In the genomic region with DNA sequence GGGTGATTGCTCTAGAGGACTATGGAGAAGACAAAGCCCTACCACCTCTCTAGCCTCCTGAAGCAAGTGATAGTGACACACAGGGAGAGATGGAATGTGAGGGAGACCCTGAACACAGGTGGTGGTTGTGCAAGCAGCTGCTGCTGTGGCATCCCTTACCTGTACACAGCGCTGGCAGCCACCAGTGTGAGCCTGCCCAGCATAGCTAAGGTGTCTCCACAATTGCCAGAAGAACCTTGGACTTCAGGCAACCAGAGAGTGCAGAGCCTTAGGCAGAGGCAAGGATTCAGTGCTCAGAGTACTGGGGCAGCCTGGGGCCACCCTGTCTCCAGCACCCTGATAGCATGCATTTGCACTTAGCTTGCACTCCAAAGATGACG, we compare ENCODE assay signal across 9 mouse cellular contexts.
DNase-seq lines count a peak whose midpoint lies in the region; ATAC-seq and TF ChIP-seq lines count a peak whose summit lies in the region.
"Had no signal": no experiment of that assay in that cellular context is flagged by ENCODE, and none has a peak within 500 bp of the region (broad histone marks: within the 10 kb centered on the region; RNA-seq: fewer than 3 reads in every experiment).

No protein-coding gene starts in this region.

- H3K79me2 ChIP-seq in myocyte (ENCODE audit: control insufficient read depth, insufficient read depth): no peaks in the 10 kb centered on the region

- 34% methylated on average over 2 of the region's 2 CpGs for WGBS in kidney, postnatal 0 days
- 56% methylated on average over 2 of the region's 2 CpGs for WGBS in forebrain, embryonic 13.5 days
- 49% methylated on average over 2 of the region's 2 CpGs for WGBS in limb, embryonic 11.5 days

- no peak; the same call in 1 of the 2 replicates for ATAC-seq in kidney, postnatal 0 days (replicated peaks; ENCODE audit: low FRiP score, low read depth)
- peak; percentile 67 for ATAC-seq in forebrain, embryonic 13.5 days
- peak; percentile 22; the same call in 1 of the 2 replicates for ATAC-seq in limb, embryonic 11.5 days (ENCODE audit: insufficient number of reproducible peaks, low FRiP score, low TSS enrichment, low read depth)

- H3K27me3 ChIP-seq in kidney, postnatal 0 days (ENCODE audit: insufficient read depth, low read length): no peaks in the 10 kb centered on the region
- no peaks in the 10 kb centered on the region for H3K27me3 ChIP-seq in forebrain, embryonic 13.5 days
- H3K27me3 ChIP-seq in limb, embryonic 11.5 days (ENCODE audit: control insufficient read depth, insufficient read depth, low read length): no peaks in the 10 kb centered on the region
- H3K27me3 ChIP-seq in myocyte (ENCODE audit: control insufficient read depth, insufficient read depth, insufficient read length): no peaks in the 10 kb centered on the region

- H3K4me2 ChIP-seq in kidney, postnatal 0 days (ENCODE audit: low read length): peak overlapping the region; percentile 46
- peak overlapping the region; percentile 50 for H3K4me2 ChIP-seq in forebrain, embryonic 13.5 days
- H3K4me2 ChIP-seq in limb, embryonic 11.5 days (ENCODE audit: low read depth, severe bottlenecking): peak overlapping the region; percentile 32
- peak overlapping the region; percentile 32 for H3K4me2 ChIP-seq in myocyte (ENCODE audit: low read depth)

- H3ac ChIP-seq in myocyte (ENCODE audit: control insufficient read depth, insufficient read length): no peak overlapping the region

- no peak for DNase-seq in kidney, postnatal 0 days (ENCODE audit: low spot score)
- DNase-seq in kidney, postnatal 4 days: no peak
- no peak for DNase-seq in limb, embryonic 11.5 days (ENCODE audit: low spot score)
- no peak for DNase-seq in left cerebral cortex, adult 9 months (ENCODE audit: low spot score in 2 of 2)
- DNase-seq in right cerebral cortex, postnatal 14 days: no peak
- DNase-seq in T-cell, adult 2 months (ENCODE audit: low spot score): no peak

- no peaks in the 10 kb centered on the region for H3K9me3 ChIP-seq in kidney, postnatal 0 days (replicated peaks; ENCODE audit: low read length)
- no peaks in the 10 kb centered on the region for H3K9me3 ChIP-seq in forebrain, embryonic 13.5 days (replicated peaks)
- H3K9me3 ChIP-seq in limb, embryonic 11.5 days (ENCODE audit: control insufficient read depth, low read length): no peaks in the 10 kb centered on the region

- H3K27ac ChIP-seq in kidney, postnatal 0 days: no peak overlapping the region
- H3K27ac ChIP-seq in forebrain, embryonic 13.5 days: no peak overlapping the region
- H3K27ac ChIP-seq in limb, embryonic 11.5 days (replicated peaks; ENCODE audit: low read depth, low read length): no peak overlapping the region
- H3K27ac ChIP-seq: macrophage had no signal

- no peaks in the 10 kb centered on the region for H3K36me3 ChIP-seq in kidney, postnatal 0 days (ENCODE audit: insufficient read depth, low read length)
- no peaks in the 10 kb centered on the region for H3K36me3 ChIP-seq in forebrain, embryonic 13.5 days (ENCODE audit: poor library complexity, severe bottlenecking)
- H3K36me3 ChIP-seq in limb, embryonic 11.5 days (ENCODE audit: control insufficient read depth, insufficient read depth, low read length): no peaks in the 10 kb centered on the region
- H3K36me3 ChIP-seq in myocyte (ENCODE audit: control insufficient read depth, insufficient read depth): no peaks in the 10 kb centered on the region

- H3K9ac ChIP-seq in kidney, postnatal 0 days (ENCODE audit: low read depth, low read length): no peak overlapping the region
- H3K9ac ChIP-seq in forebrain, embryonic 13.5 days: peak overlapping the region; percentile 8; the same call in 1 of the 2 replicates
- H3K9ac ChIP-seq in limb, embryonic 11.5 days (ENCODE audit: low read length): no peak overlapping the region

- TF ChIP-seq CTCF in kidney, postnatal 0 days (IDR thresholded peaks at IDR 0.05; ENCODE audit: low read depth): no peak

- H3K4me1 ChIP-seq in kidney, postnatal 0 days (replicated peaks; ENCODE audit: insufficient read depth, low read length): no peaks in the 10 kb centered on the region; the same call in 1 of the 2 replicates
- H3K4me1 ChIP-seq in forebrain, embryonic 13.5 days: 0 out of 2 replicates have a peak, but pooled peaks cover 9% of the 10 kb centered on the region
- no peaks in the 10 kb centered on the region for H3K4me1 ChIP-seq in limb, embryonic 11.5 days (ENCODE audit: control insufficient read depth, insufficient read depth, low read length)

- H3K4me3 ChIP-seq in kidney, postnatal 0 days (replicated peaks; ENCODE audit: low read depth, low read length): no peak overlapping the region
- H3K4me3 ChIP-seq in forebrain, embryonic 13.5 days: peak overlapping the region; percentile 17
- no peak overlapping the region for H3K4me3 ChIP-seq in limb, embryonic 11.5 days (ENCODE audit: low read depth, low read length)
- H3K4me3 ChIP-seq in myocyte: no peak overlapping the region

- no peak for TF ChIP-seq POLR2A in myocyte (IDR thresholded peaks at IDR 0.05; ENCODE audit: insufficient read length, low read depth)

TF ChIP-seq in myocyte, 11 proteins besides CTCF, POLR2A, EP300 and RAD21:
- TF ChIP-seq MYOG (IDR thresholded peaks at IDR 0.05; ENCODE audit: control insufficient read depth in 1 of 3, insufficient read depth in 1 of 3, insufficient read length in 2 of 3, low read depth in 2 of 3): no peak
- TF ChIP-seq E2F4 (IDR thresholded peaks at IDR 0.05; ENCODE audit: insufficient read depth): no peak
- TF ChIP-seq MAX (IDR thresholded peaks at IDR 0.05; ENCODE audit: low read depth): no peak
- no peak for TF ChIP-seq TCF12 (IDR thresholded peaks at IDR 0.05; ENCODE audit: insufficient read depth, poor library complexity, severe bottlenecking)
- no peak for TF ChIP-seq POLR2AphosphoS2 (IDR thresholded peaks at IDR 0.05; ENCODE audit: insufficient read length, low read depth)
- TF ChIP-seq USF1 (IDR thresholded peaks at IDR 0.05; ENCODE audit: low read depth): no peak
- no peak for TF ChIP-seq REST (IDR thresholded peaks at IDR 0.05; ENCODE audit: insufficient read depth, insufficient read length)
- TF ChIP-seq MYOD1 (IDR thresholded peaks at IDR 0.05; ENCODE audit: control insufficient read depth in 1 of 3, insufficient read length in 2 of 3, low read depth in 2 of 3): no peak
- TF ChIP-seq CEBPB (IDR thresholded peaks at IDR 0.05; ENCODE audit: insufficient read depth, poor library complexity, severe bottlenecking): no peak
